Mouse (Mus musculus) heart, postnatal 0 days (tissue): ENCODE measurements around the gene Ephb1. TPM values are rescaled to one million over a fixed set of nuclear protein-coding genes. Genes with fewer than 3 reads are reported as not detected.

Experiments
- ATAC-seq: fragments of 200-750 bp; cut with Nextera tagmentation; 2 replicates; pipeline ENCODE4 v1.8.0; 2017; ENCODE audit warnings: low read depth, moderate number of reproducible peaks, moderate library complexity; ENCODE audit not compliant: insufficient read depth
- DNase-seq: peaks from one replicate; pipeline ENCODE4 v3.0.0-alpha.2; 2016; ENCODE audit warnings: low spot score
- H3K27ac ChIP-seq: fragments of 300-500 bp; sonication (generic); 2 replicates; pipeline ENCODE4 v1.5.1; 2014; ENCODE audit warnings: low read depth, mild to moderate bottlenecking
- H3K27me3 ChIP-seq: fragments of 300-500 bp; sonication (generic); 2 replicates; pipeline ENCODE4 v1.6.1; 2014; ENCODE audit warnings: low read length, mixed read lengths; ENCODE audit not compliant: control insufficient read depth, insufficient read depth
- H3K36me3 ChIP-seq: fragments of 300-500 bp; sonication (generic); replicated peaks from 2 replicates; pipeline ENCODE4 v1.6.1; 2014; ENCODE audit warnings: low read length, mixed read lengths; ENCODE audit not compliant: control insufficient read depth, insufficient read depth
- H3K4me1 ChIP-seq: fragments of 300-500 bp; sonication (generic); 2 replicates; pipeline ENCODE4 v1.6.1; 2014; ENCODE audit warnings: antibody characterized with exemption; ENCODE audit not compliant: control insufficient read depth, insufficient read depth
- H3K4me2 ChIP-seq: fragments of 300-500 bp; sonication (generic); 2 replicates; pipeline ENCODE4 v1.6.1; 2014; ENCODE audit warnings: low read depth, mild to moderate bottlenecking, low read length, moderate library complexity
- H3K4me3 ChIP-seq: fragments of 300-500 bp; sonication (generic); 2 replicates; pipeline ENCODE4 v1.5.1; 2014; ENCODE audit warnings: low read depth, low read length
- H3K9ac ChIP-seq: fragments of 300-500 bp; sonication (generic); replicated peaks from 2 replicates; pipeline ENCODE4 v1.6.1; 2014; ENCODE audit warnings: low read depth, low read length, mixed read lengths
- H3K9me3 ChIP-seq: fragments of 300-500 bp; sonication (generic); replicated peaks from 2 replicates; pipeline ENCODE4 v1.6.1; 2016; ENCODE audit warnings: low read length; ENCODE audit not compliant: control insufficient read depth
- CTCF ChIP-seq: IDR thresholded peaks from 2 replicates; pipeline ENCODE4 v1.5.1; 2016; ENCODE audit warnings: antibody characterized with exemption, control low read depth, low read depth
- EP300 ChIP-seq: IDR thresholded peaks from 2 replicates; pipeline ENCODE4 v1.6.1; 2016; ENCODE audit warnings: antibody characterized with exemption, low read depth
- WGBS: fragments of 180-500 bp; shearing (Covaris S2); extraction: QIAGEN DNeasy Blood & Tissue Kit; methylation state at CpG from one replicate; pipeline ENCODE4 v1.1.7; 2014; 5-methylcytosine and 5-hydroxymethylcytosine counted together
- polyA plus RNA-seq: library from polyadenylated mRNA; unstranded; fragments of >200 nt; fragmentation: Nextera tagmentation; extraction: Ambion mirVana; gene quantifications from 2 replicates; pipeline ENCODE4 v1.2.1, GENCODE M21; 2015
- total RNA-seq: library from RNA; depleted of rRNA; stranded (reverse); fragments of >200 nt; gene quantifications from 2 replicates; pipeline ENCODE4 v1.2.3, GENCODE M21; 2014; ENCODE audit warnings: low replicate concordance

The Ephb1 gene
- total and polyA plus RNA-seq, 2 experiments from 2014 or later = 0.96 to 2.1 TPM

DNA sequence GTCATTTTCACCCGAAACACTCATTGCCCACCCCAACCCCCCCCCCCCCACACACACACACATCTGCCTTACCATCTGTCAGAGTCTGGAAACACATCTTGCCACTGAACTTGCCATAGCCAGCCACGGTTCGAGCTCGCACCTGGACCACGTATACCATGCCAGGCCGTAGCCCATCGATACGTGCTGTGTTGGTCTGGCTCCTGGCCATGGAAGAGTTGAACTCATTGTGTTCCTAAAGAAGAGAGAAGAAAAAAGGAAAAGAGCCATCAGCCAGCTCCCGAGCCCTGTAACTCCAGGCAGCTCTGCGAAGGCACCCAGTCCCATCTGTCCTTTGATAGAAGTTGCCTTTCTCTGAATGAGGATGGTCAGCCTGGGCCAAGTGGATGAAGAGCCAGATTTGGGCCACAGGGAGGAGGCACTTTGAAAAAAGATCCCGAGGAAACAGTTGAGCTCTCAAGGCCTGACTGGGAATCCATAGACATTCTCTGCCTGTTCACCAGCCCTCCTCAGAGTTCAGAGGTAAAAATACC is 352.8 kb downstream of the Ephb1 start:
- 87% methylated on average over 11 of the region's 11 CpGs for WGBS
- H3K36me3 ChIP-seq = no peaks in the 10 kb centered on the region
- H3K27ac ChIP-seq = no peak overlapping the region
- peaks cover 2% of the 10 kb centered on the region; the same call in 1 of the 2 replicates for H3K27me3 ChIP-seq
- ATAC-seq = no peak
- H3K4me2 ChIP-seq = no peak overlapping the region
- DNase-seq = no peak
- H3K9me3 ChIP-seq = 0 out of 2 replicates have a peak, but pooled peaks cover 6% of the 10 kb centered on the region
- no peak for TF ChIP-seq EP300
- TF ChIP-seq CTCF = no peak
- H3K9ac ChIP-seq = no peak overlapping the region
- H3K4me1 ChIP-seq = no peaks in the 10 kb centered on the region
- H3K4me3 ChIP-seq = no peak overlapping the region

DNA sequence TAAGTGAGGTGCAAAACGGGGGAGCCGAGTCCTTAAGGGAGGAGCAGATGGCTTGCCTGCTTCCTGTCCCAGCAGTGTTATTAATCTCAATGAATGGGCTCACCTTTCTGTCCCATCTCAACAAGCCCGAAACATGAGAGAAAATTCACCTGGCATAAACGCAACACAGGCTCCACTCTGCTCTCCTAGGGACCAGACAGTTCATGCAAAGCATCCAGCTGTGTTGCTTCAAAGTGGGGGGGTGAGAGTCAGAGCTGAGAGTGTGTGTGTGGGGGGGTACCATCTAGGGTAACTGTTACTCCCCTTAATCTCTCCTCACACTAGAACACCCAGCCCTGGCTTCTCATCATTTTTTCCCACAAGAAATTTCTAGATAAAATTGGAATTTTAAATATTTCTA is 354.8 kb downstream of the Ephb1 start:
- H3K9me3 ChIP-seq = 0 out of 2 replicates have a peak, but pooled peaks cover 6% of the 10 kb centered on the region
- no peak overlapping the region for H3K4me2 ChIP-seq
- no peaks in the 10 kb centered on the region for H3K36me3 ChIP-seq
- 79% methylated on average over 4 of the region's 4 CpGs for WGBS
- DNase-seq (no peak), ATAC-seq (no peak)
- H3K4me3 ChIP-seq = no peak overlapping the region
- H3K27ac ChIP-seq = no peak overlapping the region
- TF ChIP-seq CTCF = no peak
- no peak for TF ChIP-seq EP300
- H3K4me1 ChIP-seq = peaks cover 6% of the 10 kb centered on the region; the same call in 1 of the 2 replicates
- peaks cover 2% of the 10 kb centered on the region; the same call in 1 of the 2 replicates for H3K27me3 ChIP-seq
- no peak overlapping the region for H3K9ac ChIP-seq

GRCm38 (mm10) chr9:101996771-101997500 is 357.6 kb downstream of the Ephb1 start:
- H3K9me3 ChIP-seq = 0 out of 2 replicates have a peak, but pooled peaks cover 6% of the 10 kb centered on the region
- ATAC-seq (no peak), DNase-seq (no peak)
- 0 out of 2 replicates have a peak, but pooled peaks cover 2% of the 10 kb centered on the region for H3K27me3 ChIP-seq
- no peak for TF ChIP-seq CTCF
- TF ChIP-seq EP300 = no peak
- no peaks in the 10 kb centered on the region for H3K36me3 ChIP-seq
- H3K4me3 ChIP-seq = no peak overlapping the region
- H3K27ac ChIP-seq = no peak overlapping the region
- peaks cover 6% of the 10 kb centered on the region; the same call in 1 of the 2 replicates for H3K4me1 ChIP-seq
- H3K4me2 ChIP-seq = no peak overlapping the region
- 35% methylated on average over 16 of the region's 16 CpGs for WGBS
- no peak overlapping the region for H3K9ac ChIP-seq

- Histone ChIP-seq H3K27ac (no peak overlapping the region), H3K9ac (no peak overlapping the region), H3K4me1 (peaks cover 6% of the 10 kb centered on the region; the same call in 1 of the 2 replicates), H3K4me2 (no peak overlapping the region), H3K4me3 (no peak overlapping the region), H3K9me3 (0 out of 2 replicates have a peak, but pooled peaks cover 6% of the 10 kb centered on the region), H3K36me3 (no peaks in the 10 kb centered on the region), H3K27me3 (0 out of 2 replicates have a peak, but pooled peaks cover 2% of the 10 kb centered on the region)
- DNase-seq (no peak), ATAC-seq (no peak)
- TF ChIP-seq EP300 = no peak
- no peak for TF ChIP-seq CTCF
- 49% methylated on average over 7 of the region's 7 CpGs for WGBS
These were observed 358.3 kb downstream of the Ephb1 start for GRCm38 (mm10) chr9:101996183-101996582.

DNA sequence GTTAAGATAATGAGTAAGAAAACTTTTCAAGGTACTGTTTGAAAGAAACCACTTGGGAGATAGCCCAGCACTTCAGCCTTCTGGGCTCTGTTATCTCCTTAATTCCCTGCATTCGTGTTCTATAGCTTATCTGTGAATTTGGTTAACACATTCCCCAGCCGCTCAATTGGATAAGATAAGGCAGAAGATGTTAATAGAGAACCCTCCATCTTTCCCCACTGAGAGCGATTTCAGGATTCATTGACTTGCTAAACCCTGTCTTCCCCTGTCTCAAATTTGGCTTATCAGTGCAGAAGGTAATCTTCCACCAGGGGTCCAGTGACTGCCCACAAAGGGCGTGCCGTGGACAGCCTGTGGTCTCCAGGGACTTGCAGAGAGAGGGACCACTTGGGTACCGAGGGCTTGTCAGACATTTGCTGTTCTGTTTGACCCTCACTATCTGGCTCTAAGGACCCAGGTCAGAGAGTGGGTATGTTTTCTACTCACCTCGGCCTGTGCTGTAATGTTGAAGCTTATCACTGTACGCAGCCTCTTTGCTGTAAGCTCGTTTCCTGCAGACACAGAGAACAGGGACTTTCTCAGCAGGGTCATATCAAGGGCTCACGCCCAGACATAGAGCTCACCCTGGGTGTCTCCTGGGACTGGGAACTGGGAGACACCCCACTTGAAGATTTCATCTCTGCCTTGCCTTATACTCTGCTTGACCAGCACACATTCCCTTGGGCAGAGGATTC is 358.9 kb downstream of the Ephb1 start:
- ATAC-seq = no peak
- H3K27me3 ChIP-seq = 0 out of 2 replicates have a peak, but pooled peaks cover 2% of the 10 kb centered on the region
- no peak for TF ChIP-seq CTCF
- TF ChIP-seq EP300 = no peak

More for the DNA sequence above, 358.9 kb downstream of the Ephb1 start:
- DNase-seq = no peak
- Histone ChIP-seq H3K9me3 (0 out of 2 replicates have a peak, but pooled peaks cover 1% of the 10 kb centered on the region), H3K4me3 (no peak overlapping the region), H3K9ac (no peak overlapping the region), H3K36me3 (no peaks in the 10 kb centered on the region), H3K4me1 (peaks cover 6% of the 10 kb centered on the region; the same call in 1 of the 2 replicates), H3K27ac (no peak overlapping the region), H3K4me2 (no peak overlapping the region)
- 18% methylated on average over 10 of the region's 10 CpGs for WGBS
